Mouse (Mus musculus) mature B cell (primary cell): ENCODE data around the gene Timd4.

Experiments used
- in situ Hi-C: fragments of 300-500 bp; cut with MboI; formaldehyde crosslinking; loops from 2 replicates; pipeline ENCODE4 v1.14.3; 2019

The Timd4 gene

GRCm38 (mm10) chr11:46810511-46810910 is at the start of gene Timd4:
Timd4 (plus strand) TSS chr11:46810800.
- in situ Hi-C loops, result no loop called here

GRCm38 (mm10) chr11:46776879-46777278 is 33.7 kb upstream of the Timd4 start:
- in situ Hi-C loops, result no loop called here

DNA sequence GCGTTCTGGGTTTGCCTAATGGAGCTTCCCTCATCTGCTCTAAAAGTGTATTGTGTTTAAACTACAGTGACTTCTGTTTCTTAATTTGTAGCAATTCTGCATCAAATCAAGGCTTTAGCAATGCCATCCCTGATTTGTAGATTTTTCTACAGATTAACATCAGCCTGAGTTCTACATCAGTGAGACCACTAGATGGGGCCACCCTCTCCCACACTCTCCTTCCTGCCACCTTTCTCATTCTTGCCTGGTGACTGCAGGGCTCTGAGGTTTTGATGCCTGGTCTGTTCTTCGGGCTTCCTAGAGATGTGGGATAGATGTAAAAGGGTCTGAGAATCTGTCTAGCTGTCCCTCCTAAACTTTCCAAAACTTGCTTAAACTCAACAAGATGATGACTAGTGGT is 30.8 kb upstream of the Timd4 start:
- in situ Hi-C loops, result no loop called here

DNA sequence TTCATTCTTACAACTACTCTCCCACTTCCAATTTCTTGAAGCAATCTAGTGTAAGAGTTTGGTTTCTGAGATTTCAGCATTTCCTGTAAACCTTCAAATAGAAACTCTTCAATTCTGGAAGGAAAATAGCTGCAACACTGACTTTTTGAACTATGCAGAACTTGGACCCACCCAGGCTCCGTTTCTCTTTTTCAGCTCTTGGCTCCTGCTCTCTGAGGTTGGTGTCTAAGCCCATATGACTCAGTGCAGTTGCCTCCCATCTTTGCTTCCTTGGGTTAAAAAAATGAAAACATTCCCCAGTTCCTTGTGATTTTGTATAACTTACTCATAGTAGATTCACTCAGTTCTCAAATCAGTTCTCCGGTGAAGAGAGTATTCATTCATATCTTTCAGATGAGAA is 6.2 kb upstream of the Timd4 start:
- in situ Hi-C loops, result no loop called here

- in situ Hi-C loops, result no loop called here
Measured at GRCm38 (mm10) chr11:46817692-46818091, 7.1 kb downstream of the Timd4 start.

DNA sequence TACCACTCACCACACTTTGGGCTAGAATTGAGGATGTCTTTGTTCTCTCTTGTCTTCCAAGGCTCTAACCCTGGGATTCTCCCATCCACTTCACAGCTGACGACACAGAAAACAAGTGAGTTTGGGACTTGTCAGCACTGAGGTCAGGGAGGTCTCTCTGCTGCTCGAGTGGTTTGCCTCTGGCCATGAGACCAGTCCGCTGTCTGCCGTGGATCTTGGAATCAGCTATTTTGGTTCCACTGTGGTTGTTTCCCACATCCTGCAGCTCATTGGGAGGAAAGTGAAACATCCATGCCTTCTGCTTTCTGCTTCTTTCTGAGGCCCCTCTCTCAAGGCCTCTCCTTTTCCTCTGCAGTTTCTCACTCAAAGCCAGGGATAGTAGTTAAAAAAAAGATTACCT is 9.3 kb downstream of the Timd4 start:
- in situ Hi-C loops, result no loop called here

DNA sequence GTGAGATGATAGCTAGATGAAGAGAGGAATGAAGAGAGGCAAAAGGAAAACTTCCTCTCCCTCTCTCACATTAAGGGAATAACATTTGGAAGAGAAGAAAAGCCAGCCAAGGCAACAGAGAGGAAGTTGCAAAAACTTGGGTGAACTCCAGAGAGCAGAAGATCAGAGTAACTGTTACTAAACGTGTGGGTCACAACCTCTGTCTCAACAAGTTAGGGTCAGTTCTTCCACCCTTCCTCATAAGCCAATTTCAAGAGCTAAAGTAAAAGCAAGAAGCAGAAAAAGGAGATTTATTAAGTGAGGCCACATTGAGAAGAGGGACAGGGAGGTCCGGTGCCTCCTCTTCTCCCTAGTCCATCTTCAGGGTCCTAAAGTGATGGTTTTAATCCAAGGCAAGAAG is 19.7 kb downstream of the Timd4 start:
- in situ Hi-C loops, result no loop called here

DNA sequence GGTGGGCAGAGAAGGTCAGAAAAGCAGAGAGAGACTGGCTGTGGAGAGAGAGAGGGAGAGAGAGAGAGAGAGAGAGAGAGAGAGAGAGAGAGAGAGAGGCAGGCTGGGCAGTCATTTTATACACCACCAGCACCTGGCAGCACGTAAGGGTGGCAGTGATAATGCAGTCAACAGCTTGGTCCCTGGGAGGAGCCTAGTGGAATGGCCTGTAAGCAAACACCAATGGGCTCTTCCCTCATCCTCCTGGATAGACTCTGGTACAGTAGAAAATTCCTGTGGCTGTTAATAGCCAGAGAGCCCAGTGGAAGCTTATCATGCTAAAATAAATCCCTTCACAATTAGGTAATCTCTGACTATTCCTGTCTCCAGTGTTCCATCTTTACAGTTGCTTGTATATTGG is 24.5 kb downstream of the Timd4 start:
- in situ Hi-C loops, result no loop called here

GRCm38 (mm10) chr11:46842015-46842726 is 31.6 kb downstream of the Timd4 start:
- in situ Hi-C loops, result no loop called here

DNA sequence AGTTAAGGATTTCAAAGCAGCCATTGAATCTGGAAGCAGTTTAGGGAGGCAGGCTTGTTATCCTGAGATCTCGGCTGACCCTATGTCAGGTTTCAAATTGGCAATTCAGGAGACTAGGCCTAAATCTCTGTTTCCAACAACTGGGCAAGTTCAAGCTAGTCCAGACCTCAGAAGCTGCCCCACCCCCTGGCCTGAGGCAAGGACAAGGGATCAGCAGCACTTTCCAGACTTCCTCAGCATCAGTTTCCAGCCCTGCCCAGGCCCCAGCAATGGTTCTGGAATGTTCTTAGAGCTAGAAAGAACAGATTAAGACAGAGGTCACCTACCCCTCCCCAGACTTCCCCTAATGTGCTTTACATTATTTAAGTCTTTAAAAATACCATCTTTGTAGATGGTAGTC is 36.1 kb downstream of the Timd4 start:
- in situ Hi-C loops, result no loop called here

DNA sequence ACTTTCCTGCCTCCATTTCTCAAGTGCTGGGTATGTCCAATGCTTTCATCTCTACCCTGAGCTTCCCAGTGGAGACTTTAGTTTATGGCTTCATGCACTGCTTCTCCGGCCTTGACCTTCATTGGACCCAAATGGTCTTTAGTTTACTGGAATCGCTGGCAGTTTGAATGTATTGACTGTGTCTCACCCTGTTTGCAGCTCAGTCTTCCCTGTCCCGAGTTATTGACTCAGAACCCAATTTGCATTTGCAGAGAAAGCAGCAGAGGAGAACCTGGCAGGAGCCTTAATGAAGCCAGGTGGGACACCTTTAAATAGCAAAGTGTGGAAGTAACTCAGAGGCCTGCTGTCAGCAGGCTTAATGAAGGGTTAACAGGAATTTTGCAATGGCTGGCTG is 37.2 kb downstream of the Timd4 start:
- in situ Hi-C loops, result no loop called here

DNA sequence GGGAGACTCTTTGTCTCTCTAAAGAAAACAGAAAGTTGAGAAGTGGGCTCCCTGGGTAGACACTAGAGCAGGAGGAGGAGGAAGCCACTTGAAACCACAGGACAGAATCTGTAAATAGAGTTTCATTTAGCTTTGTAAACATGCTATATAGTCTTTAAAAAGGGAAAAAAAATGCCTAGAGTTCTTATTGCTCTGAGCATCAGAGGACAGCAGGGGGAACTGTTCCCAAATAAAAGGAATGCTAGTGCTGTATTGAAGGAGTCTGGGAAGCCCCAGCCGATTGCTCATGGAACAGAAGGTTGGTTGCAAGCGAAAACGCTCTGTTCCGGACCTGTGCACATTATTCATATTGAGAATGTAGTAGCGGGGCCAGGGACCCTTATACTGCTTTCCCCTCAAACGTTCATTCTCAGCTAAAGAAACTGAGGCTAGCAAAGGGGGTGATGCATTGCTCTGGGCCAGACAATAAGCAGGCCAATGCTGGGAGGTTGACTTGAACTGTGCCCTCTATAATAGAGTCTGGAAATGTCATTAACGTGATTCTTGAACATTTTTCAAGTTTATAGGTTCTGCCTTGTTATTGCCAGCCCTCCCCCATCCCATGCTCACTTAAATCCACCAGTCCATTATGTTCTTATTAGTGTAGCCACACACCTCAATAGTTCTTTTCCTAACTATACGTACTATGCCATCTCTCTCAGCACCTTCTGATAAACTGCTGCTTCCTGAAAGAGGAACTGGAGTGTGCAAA is 37.8 kb downstream of the Timd4 start:
- in situ Hi-C loops, result no loop called here

- in situ Hi-C loops, result no loop called here
Measured at GRCm38 (mm10) chr11:46864809-46865208, 54.2 kb downstream of the Timd4 start.

- in situ Hi-C loops, result no loop called here
Measured at GRCm38 (mm10) chr11:46868594-46868993, 58.0 kb downstream of the Timd4 start.

DNA sequence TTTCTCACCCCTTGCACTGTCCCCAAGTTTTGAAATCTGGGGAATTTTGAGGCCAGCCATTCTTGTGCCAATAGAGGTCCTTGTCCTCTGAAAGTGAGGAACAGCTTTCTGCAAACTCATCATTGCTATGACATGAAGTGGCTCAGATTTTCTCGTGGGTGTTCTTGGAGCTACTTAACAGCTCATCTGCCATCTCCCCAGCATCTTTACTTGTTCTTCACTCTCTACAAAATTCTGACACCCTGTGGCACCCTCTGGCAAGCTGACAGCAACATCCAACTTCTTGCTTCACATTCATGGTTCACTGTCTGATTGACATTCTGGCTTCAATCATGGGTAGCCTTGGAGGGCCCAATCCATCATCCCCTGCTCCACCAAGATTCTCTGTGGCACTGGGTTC is 65.2 kb downstream of the Timd4 start:
- in situ Hi-C loops, result no loop called here

DNA sequence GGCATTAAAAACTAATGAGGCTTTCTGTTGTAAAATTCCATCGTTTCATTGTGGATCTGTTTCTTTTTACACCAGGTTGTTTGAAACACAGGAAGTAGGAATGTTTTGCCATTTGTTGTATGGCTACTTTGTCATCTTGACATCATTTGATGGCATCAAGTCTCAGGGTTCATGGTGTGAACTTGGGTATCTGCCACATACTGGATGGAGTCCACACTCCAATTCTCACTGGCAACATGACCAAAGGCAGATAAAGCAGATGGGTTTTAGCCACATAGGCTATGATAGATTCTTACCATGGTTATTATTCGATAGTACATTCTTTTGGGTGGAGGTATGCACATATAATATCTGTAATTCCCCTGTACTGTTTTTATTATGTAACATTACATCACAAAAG is 71.9 kb downstream of the Timd4 start:
- in situ Hi-C loops, result no loop called here

DNA sequence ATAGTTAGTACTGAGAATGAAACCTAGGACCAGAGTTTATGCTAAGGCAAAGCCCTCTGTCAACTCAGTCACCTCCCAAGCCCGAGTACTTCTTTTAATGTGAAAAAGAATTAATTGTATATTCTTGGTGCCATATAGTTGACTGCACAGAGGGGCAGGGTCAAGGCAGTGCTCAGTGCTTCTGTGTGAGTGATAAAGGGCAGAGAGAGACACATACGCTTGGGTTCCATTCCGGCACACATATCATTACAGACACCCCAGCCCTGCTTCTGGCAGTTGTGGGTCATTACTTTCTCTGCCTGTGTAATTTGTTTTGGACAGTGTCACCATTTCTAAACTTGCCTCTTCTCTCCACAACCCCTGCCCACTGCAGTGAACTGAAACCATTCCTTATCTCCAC is 78.5 kb downstream of the Timd4 start:
- in situ Hi-C loops, result no loop called here
